Mouse (Mus musculus): ENCODE data around the gene Actrt3. TPM values are rescaled to one million over a fixed set of nuclear protein-coding genes. Genes with fewer than 3 reads are reported as not detected.

The Actrt3 gene
- polyA plus RNA-seq, 1 experiment from 2014 or later = 0.49 TPM

GRCm38 (mm10) chr3:30610930-30611329 lies 11.2 kb upstream of the Actrt3 start:
- H3K4me2 ChIP-seq (replicated peaks; ENCODE audit: low read depth, low read length) = no peak overlapping the region
- ATAC-seq (ENCODE audit: low FRiP score) (no peak), DNase-seq (ENCODE audit: low spot score) (no peak)
- H3K4me3 ChIP-seq (ENCODE audit: low read depth, low read length) = no peak overlapping the region
- peaks cover 6% of the 10 kb centered on the region for H3K36me3 ChIP-seq (ENCODE audit: control insufficient read depth, insufficient read depth, low read length)
- H3K27ac ChIP-seq (ENCODE audit: low read depth, low read length) = no peak overlapping the region
- H3K9me3 ChIP-seq (ENCODE audit: control insufficient read depth, low read length) = no peaks in the 10 kb centered on the region
- H3K4me1 ChIP-seq (replicated peaks; ENCODE audit: control insufficient read depth, insufficient read depth, low read length) = no peaks in the 10 kb centered on the region
- WGBS = 91% methylated on average over 4 of the region's 4 CpGs
- no peaks in the 10 kb centered on the region for H3K27me3 ChIP-seq (ENCODE audit: control insufficient read depth, insufficient read depth, low read length)
- H3K9ac ChIP-seq (ENCODE audit: low read depth, low read length) = no peak overlapping the region

DNA sequence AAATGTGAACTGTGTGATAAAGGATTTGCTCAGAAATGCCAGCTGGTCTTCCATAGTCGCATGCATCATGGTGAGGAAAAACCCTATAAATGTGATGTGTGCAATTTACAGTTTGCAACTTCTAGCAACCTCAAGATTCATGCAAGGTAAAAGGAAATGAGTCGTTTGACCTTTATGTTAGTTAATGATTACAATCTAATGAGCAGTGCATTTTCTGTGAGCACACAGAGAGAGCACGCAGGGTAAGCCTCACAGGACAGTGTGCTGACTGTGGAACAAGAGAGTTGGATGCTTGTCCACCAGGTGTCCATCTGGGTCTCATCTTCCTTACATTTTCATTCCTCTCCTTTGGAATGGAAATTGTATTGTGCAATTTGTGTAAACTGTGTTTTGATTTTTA lies 9.3 kb upstream of the Actrt3 start:
- Histone ChIP-seq H3K36me3 (ENCODE audit: control insufficient read depth, insufficient read depth, low read length) (peaks cover 6% of the 10 kb centered on the region), H3K4me2 (replicated peaks; ENCODE audit: low read depth, low read length) (no peak overlapping the region), H3K4me3 (ENCODE audit: low read depth, low read length) (no peak overlapping the region), H3K27me3 (ENCODE audit: control insufficient read depth, insufficient read depth, low read length) (no peaks in the 10 kb centered on the region), H3K9me3 (ENCODE audit: control insufficient read depth, low read length) (no peaks in the 10 kb centered on the region), H3K4me1 (replicated peaks; ENCODE audit: control insufficient read depth, insufficient read depth, low read length) (no peaks in the 10 kb centered on the region), H3K9ac (ENCODE audit: low read depth, low read length) (no peak overlapping the region), H3K27ac (ENCODE audit: low read depth, low read length) (no peak overlapping the region)
- WGBS = 89% methylated on average over 3 of the region's 3 CpGs
- ATAC-seq (ENCODE audit: low FRiP score) (no peak), DNase-seq (ENCODE audit: low spot score) (no peak)

GRCm38 (mm10) chr3:30603256-30603655 lies 3.5 kb upstream of the Actrt3 start:
- Histone ChIP-seq H3K9me3 (ENCODE audit: control insufficient read depth, low read length) (no peaks in the 10 kb centered on the region), H3K4me1 (replicated peaks; ENCODE audit: control insufficient read depth, insufficient read depth, low read length) (0 out of 2 replicates have a peak, but pooled peaks cover 2% of the 10 kb centered on the region), H3K4me2 (replicated peaks; ENCODE audit: low read depth, low read length) (peak overlapping the region; percentile 55), H3K4me3 (ENCODE audit: low read depth, low read length) (peak overlapping the region; percentile 89), H3K27ac (ENCODE audit: low read depth, low read length) (peak overlapping the region; percentile 91), H3K9ac (ENCODE audit: low read depth, low read length) (peak overlapping the region; percentile 34; the same call in 1 of the 2 replicates), H3K27me3 (ENCODE audit: control insufficient read depth, insufficient read depth, low read length) (peaks cover 2% of the 10 kb centered on the region; the same call in 1 of the 2 replicates), H3K36me3 (ENCODE audit: control insufficient read depth, insufficient read depth, low read length) (peaks cover 3% of the 10 kb centered on the region; the same call in 1 of the 2 replicates)
- WGBS = 35% methylated on average over 10 of the region's 10 CpGs
- ATAC-seq (ENCODE audit: low FRiP score) (no peak), DNase-seq (ENCODE audit: low spot score) (no peak)

DNA sequence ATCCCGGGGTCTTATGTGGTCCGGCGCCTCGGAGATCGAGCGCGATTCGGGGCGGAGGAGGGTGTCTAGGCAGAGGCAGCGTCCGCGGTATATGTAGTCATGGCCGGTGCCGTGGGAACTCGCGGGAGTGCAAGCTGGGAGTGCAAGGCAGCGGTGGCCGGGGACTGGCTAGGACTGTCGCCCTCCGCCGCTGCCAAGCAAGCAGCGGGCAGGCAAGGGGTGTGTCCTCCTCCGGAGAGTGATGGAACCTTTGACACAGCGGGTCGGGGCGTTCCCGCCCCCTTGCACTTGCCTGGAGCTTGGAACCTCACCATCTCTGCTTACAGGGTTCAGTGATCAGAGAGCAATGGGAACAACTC lies 3.0 kb upstream of the Actrt3 start:
- 0 out of 2 replicates have a peak, but pooled peaks cover 2% of the 10 kb centered on the region for H3K4me1 ChIP-seq (replicated peaks; ENCODE audit: control insufficient read depth, insufficient read depth, low read length)
- under 1% methylated on average over 27 of the region's 27 CpGs for WGBS
- H3K27ac ChIP-seq (ENCODE audit: low read depth, low read length) = peak overlapping the region; percentile 91
- H3K4me2 ChIP-seq (replicated peaks; ENCODE audit: low read depth, low read length) = peak overlapping the region; percentile 55
- H3K27me3 ChIP-seq (ENCODE audit: control insufficient read depth, insufficient read depth, low read length) = peaks cover 3% of the 10 kb centered on the region; the same call in 1 of the 2 replicates
- H3K4me3 ChIP-seq (ENCODE audit: low read depth, low read length) = peak overlapping the region; percentile 89
- H3K36me3 ChIP-seq (ENCODE audit: control insufficient read depth, insufficient read depth, low read length) = peaks cover 3% of the 10 kb centered on the region; the same call in 1 of the 2 replicates
- no peak for DNase-seq (ENCODE audit: low spot score)
- no peaks in the 10 kb centered on the region for H3K9me3 ChIP-seq (ENCODE audit: control insufficient read depth, low read length)
- H3K9ac ChIP-seq (ENCODE audit: low read depth, low read length) = peak overlapping the region; percentile 84
- ATAC-seq (ENCODE audit: low FRiP score) = peak; percentile 62; the same call in 1 of the 2 replicates

DNA sequence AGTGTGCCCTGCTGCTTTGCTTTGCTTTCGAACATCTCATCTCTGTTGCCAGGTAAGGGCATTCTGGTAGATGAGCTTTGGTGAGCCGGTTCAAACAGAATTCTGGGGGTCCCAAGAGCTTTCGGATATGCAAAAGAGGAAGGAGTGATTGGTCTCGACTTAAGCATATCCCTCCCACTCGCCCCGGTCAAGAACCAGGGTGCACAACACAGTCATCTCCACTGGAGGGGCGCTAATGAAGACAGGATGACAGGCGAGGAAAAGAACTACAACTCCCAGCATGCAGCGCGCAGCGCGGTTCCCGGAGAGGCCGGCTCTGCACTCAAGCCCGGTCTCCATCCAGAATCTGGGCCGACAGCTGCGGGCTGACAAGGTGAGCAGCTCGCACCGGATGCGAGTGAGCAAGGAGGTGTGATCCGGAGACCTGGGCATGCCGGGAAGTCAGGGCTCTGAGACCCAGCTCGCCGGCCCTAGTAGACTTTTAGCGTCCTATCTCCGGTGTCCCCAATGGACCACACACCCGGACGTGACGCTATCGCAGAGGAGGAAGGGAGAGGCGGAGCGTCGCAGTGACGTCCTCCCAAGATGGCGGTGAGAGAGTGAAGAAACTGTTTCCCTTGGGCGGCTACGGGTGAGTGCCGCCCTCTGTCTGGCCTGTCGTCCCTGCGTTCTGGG lies 2.5 kb upstream of the Actrt3 start, which contains the start of gene Mynn:
Gene Mynn, plus strand, starts transcription at position 1 of the 675 bp plus-strand sequence.
- H3K9ac ChIP-seq (ENCODE audit: low read depth, low read length) = peak within 1 kb of the TSS; percentile 84
- peak within 1 kb of the TSS; percentile 91 for H3K27ac ChIP-seq (ENCODE audit: low read depth, low read length)
- H3K36me3 ChIP-seq (ENCODE audit: control insufficient read depth, insufficient read depth, low read length) = no peaks in the 10 kb centered on the region
- WGBS = 0% methylated on average over 35 of the region's 40 CpGs
- no peaks in the 10 kb centered on the region for H3K9me3 ChIP-seq (ENCODE audit: control insufficient read depth, low read length)
- H3K27me3 ChIP-seq (ENCODE audit: control insufficient read depth, insufficient read depth, low read length) = peaks cover 3% of the 10 kb centered on the region; the same call in 1 of the 2 replicates
- peak within 1 kb of the TSS; percentile 76 for H3K4me2 ChIP-seq (replicated peaks; ENCODE audit: low read depth, low read length)
- DNase-seq (ENCODE audit: low spot score) (peak; percentile 98), ATAC-seq (ENCODE audit: low FRiP score) (peak; percentile 95)
- peak within 1 kb of the TSS; percentile 89 for H3K4me3 ChIP-seq (ENCODE audit: low read depth, low read length)
- 0 out of 2 replicates have a peak, but pooled peaks cover 2% of the 10 kb centered on the region for H3K4me1 ChIP-seq (replicated peaks; ENCODE audit: control insufficient read depth, insufficient read depth, low read length)

DNA sequence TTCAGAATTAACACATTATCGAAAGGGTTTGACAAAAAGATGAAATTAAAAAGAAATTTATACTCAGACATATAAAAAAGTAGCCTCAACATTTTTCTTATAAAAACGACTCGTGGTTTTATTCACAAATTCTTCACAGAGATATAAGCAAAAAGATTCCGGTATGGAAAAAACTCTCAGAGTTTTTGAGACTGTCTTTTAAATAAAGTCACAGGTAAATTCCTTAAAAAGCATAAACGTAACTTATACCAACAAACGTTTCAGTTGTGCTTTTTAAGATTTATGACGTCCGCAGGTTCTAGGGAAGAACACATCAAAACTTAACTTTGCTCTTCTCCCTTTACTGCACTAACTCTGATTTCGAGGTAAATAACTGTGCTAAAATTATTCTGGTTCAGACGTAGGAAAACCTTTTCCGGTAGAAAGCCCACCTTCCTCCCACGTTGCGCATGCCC lies 1.9 kb upstream of the Actrt3 start:
- no peaks in the 10 kb centered on the region for H3K9me3 ChIP-seq (ENCODE audit: control insufficient read depth, low read length)
- under 1% methylated on average over 13 of the region's 13 CpGs for WGBS
- no peaks in the 10 kb centered on the region for H3K36me3 ChIP-seq (ENCODE audit: control insufficient read depth, insufficient read depth, low read length)
- peak overlapping the region; percentile 76 for H3K4me2 ChIP-seq (replicated peaks; ENCODE audit: low read depth, low read length)
- peak overlapping the region; percentile 89 for H3K4me3 ChIP-seq (ENCODE audit: low read depth, low read length)
- H3K27ac ChIP-seq (ENCODE audit: low read depth, low read length) = peak overlapping the region; percentile 91
- ATAC-seq (ENCODE audit: low FRiP score) = no peak
- no peak for DNase-seq (ENCODE audit: low spot score)
- H3K27me3 ChIP-seq (ENCODE audit: control insufficient read depth, insufficient read depth, low read length) = peaks cover 3% of the 10 kb centered on the region; the same call in 1 of the 2 replicates
- 0 out of 2 replicates have a peak, but pooled peaks cover 2% of the 10 kb centered on the region for H3K4me1 ChIP-seq (replicated peaks; ENCODE audit: control insufficient read depth, insufficient read depth, low read length)
- peak overlapping the region; percentile 84; the same call in 1 of the 2 replicates for H3K9ac ChIP-seq (ENCODE audit: low read depth, low read length)

GRCm38 (mm10) chr3:30601175-30601574 lies 1.4 kb upstream of the Actrt3 start:
- Histone ChIP-seq H3K4me3 (ENCODE audit: low read depth, low read length) (peak overlapping the region; percentile 50), H3K9me3 (ENCODE audit: control insufficient read depth, low read length) (no peaks in the 10 kb centered on the region), H3K27ac (ENCODE audit: low read depth, low read length) (no peak overlapping the region), H3K4me2 (replicated peaks; ENCODE audit: low read depth, low read length) (peak overlapping the region; percentile 76), H3K27me3 (ENCODE audit: control insufficient read depth, insufficient read depth, low read length) (peaks cover 3% of the 10 kb centered on the region; the same call in 1 of the 2 replicates), H3K4me1 (replicated peaks; ENCODE audit: control insufficient read depth, insufficient read depth, low read length) (0 out of 2 replicates have a peak, but pooled peaks cover 2% of the 10 kb centered on the region), H3K36me3 (ENCODE audit: control insufficient read depth, insufficient read depth, low read length) (no peaks in the 10 kb centered on the region), H3K9ac (ENCODE audit: low read depth, low read length) (no peak overlapping the region)
- peak; percentile 93 for DNase-seq (ENCODE audit: low spot score)
- ATAC-seq (ENCODE audit: low FRiP score) = peak; percentile 25
- 0% methylated on average over 17 of the region's 17 CpGs for WGBS

DNA sequence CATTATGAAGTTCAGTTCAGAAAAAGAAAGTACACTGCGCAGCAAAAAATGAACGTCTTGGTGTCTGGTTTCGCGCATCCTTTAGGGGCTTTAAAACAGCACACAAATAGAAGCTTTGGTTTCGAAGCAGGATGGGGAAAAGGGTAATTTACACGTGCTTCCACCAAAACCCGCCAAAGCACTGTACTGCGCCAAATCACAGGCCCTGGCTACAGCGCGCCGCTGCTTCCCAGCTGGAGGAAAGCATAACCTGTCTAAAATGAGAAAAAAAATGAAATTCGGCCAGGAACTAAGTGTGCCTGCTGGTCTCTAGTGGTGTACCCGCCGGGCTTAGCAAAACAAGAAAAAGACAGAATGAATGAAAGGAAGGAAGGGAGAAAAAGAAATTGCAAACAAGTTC lies 978 bp upstream of the Actrt3 start:
- ATAC-seq (ENCODE audit: low FRiP score) (no peak), DNase-seq (ENCODE audit: low spot score) (peak; percentile 60)
- Histone ChIP-seq H3K4me2 (replicated peaks; ENCODE audit: low read depth, low read length) (peak overlapping the region; percentile 76), H3K27me3 (ENCODE audit: control insufficient read depth, insufficient read depth, low read length) (peaks cover 3% of the 10 kb centered on the region; the same call in 1 of the 2 replicates), H3K9me3 (ENCODE audit: control insufficient read depth, low read length) (no peaks in the 10 kb centered on the region), H3K36me3 (ENCODE audit: control insufficient read depth, insufficient read depth, low read length) (no peaks in the 10 kb centered on the region), H3K27ac (ENCODE audit: low read depth, low read length) (no peak overlapping the region), H3K4me3 (ENCODE audit: low read depth, low read length) (peak overlapping the region; percentile 50), H3K9ac (ENCODE audit: low read depth, low read length) (peak overlapping the region; percentile 47; the same call in 1 of the 2 replicates), H3K4me1 (replicated peaks; ENCODE audit: control insufficient read depth, insufficient read depth, low read length) (0 out of 2 replicates have a peak, but pooled peaks cover 2% of the 10 kb centered on the region)
- WGBS = under 1% methylated on average over 14 of the region's 14 CpGs

Measured in hindbrain, embryonic 11.5 days (tissue).